Mouse (Mus musculus) testis, adult 2 months (tissue): ENCODE data around the gene Pakap. TPM values are rescaled to one million over a fixed set of nuclear protein-coding genes. Genes with fewer than 3 reads are reported as not detected.

Experiments used
- H3K27ac ChIP-seq: fragments of 200-500 bp; 2 replicates; pipeline ENCODE4 v1.5.1; 2012; ENCODE audit warnings: low read depth, low read length; ENCODE audit not compliant: control insufficient read depth, insufficient read depth
- H3K27me3 ChIP-seq: fragments of 200-500 bp; 2 replicates; pipeline ENCODE4 v1.6.1; 2012; ENCODE audit warnings: mild to moderate bottlenecking, low read length, moderate library complexity; ENCODE audit not compliant: control insufficient read depth, insufficient read depth
- H3K36me3 ChIP-seq: fragments of 200-500 bp; 2 replicates; pipeline ENCODE4 v1.6.1; 2012; ENCODE audit warnings: mild to moderate bottlenecking, low read length; ENCODE audit not compliant: control insufficient read depth, insufficient read depth
- H3K4me1 ChIP-seq: fragments of 200-500 bp; 2 replicates; pipeline ENCODE4 v1.6.1; 2012; ENCODE audit warnings: low read length; ENCODE audit not compliant: control insufficient read depth, insufficient read depth
- H3K4me3 ChIP-seq: fragments of 200-500 bp; 2 replicates; pipeline ENCODE4 v1.5.1; 2012; ENCODE audit warnings: low read depth, mild to moderate bottlenecking, low read length, moderate library complexity, mixed read lengths; ENCODE audit not compliant: control insufficient read depth
- CTCF ChIP-seq: fragments of 200-500 bp; IDR thresholded peaks from 2 replicates; pipeline ENCODE4 v1.5.1; 2012; ENCODE audit warnings: low read depth, mild to moderate bottlenecking, inconsistent platforms, low read length, moderate library complexity; ENCODE audit not compliant: control insufficient read depth, insufficient read depth, insufficient replicate concordance
- POLR2A ChIP-seq: fragments of 200-500 bp; IDR thresholded peaks from 2 replicates; pipeline ENCODE4 v1.6.1; 2012; ENCODE audit warnings: low read depth, mild to moderate bottlenecking, inconsistent platforms, low read length, moderate library complexity; ENCODE audit not compliant: control insufficient read depth
- polyA plus RNA-seq: library from polyadenylated mRNA; depleted of rRNA; stranded (reverse); fragments of >200 nt; gene quantifications from 2 replicates; pipeline ENCODE4 v1.2.3, GENCODE M21; 2012

Pakap gene
- polyA plus RNA-seq, 1 experiment, result 0.96 TPM

GRCm38 (mm10) chr4:57656861-57657260, 88.9 kb downstream of the Pakap start:
- Histone ChIP-seq H3K4me1 (no peaks in the 10 kb centered on the region; the same call in 1 of the 2 replicates), H3K27ac (no peak overlapping the region), H3K27me3 (no peaks in the 10 kb centered on the region), H3K4me3 (no peak overlapping the region), H3K36me3 (no peaks in the 10 kb centered on the region)
- no peak for TF ChIP-seq CTCF
- no peak for TF ChIP-seq POLR2A

GRCm38 (mm10) chr4:57660470-57660869, 92.5 kb downstream of the Pakap start:
- Histone ChIP-seq H3K27me3 (no peaks in the 10 kb centered on the region), H3K4me1 (no peaks in the 10 kb centered on the region; the same call in 1 of the 2 replicates), H3K4me3 (peak overlapping the region; percentile 4), H3K27ac (no peak overlapping the region), H3K36me3 (no peaks in the 10 kb centered on the region)
- TF ChIP-seq CTCF, result no peak
- no peak for TF ChIP-seq POLR2A

- no peaks in the 10 kb centered on the region for H3K27me3 ChIP-seq
- no peaks in the 10 kb centered on the region for H3K36me3 ChIP-seq
- H3K4me1 ChIP-seq, result no peaks in the 10 kb centered on the region
- no peak overlapping the region for H3K4me3 ChIP-seq
- no peak overlapping the region for H3K27ac ChIP-seq
- TF ChIP-seq POLR2A (no peak), CTCF (no peak)
These were observed 98.1 kb downstream of the Pakap start for GRCm38 (mm10) chr4:57666101-57666500.

- Histone ChIP-seq H3K27ac (no peak overlapping the region), H3K4me1 (peaks cover 18% of the 10 kb centered on the region), H3K4me3 (no peak overlapping the region), H3K36me3 (no peaks in the 10 kb centered on the region), H3K27me3 (no peaks in the 10 kb centered on the region)
- TF ChIP-seq CTCF (no peak), POLR2A (no peak)
These were observed 103.0 kb downstream of the Pakap start for GRCm38 (mm10) chr4:57670813-57671469.

- H3K36me3 ChIP-seq, result no peaks in the 10 kb centered on the region
- no peak overlapping the region for H3K4me3 ChIP-seq
- TF ChIP-seq CTCF (no peak), POLR2A (no peak)
- H3K27me3 ChIP-seq, result no peaks in the 10 kb centered on the region
- H3K27ac ChIP-seq, result no peak overlapping the region
- peaks cover 18% of the 10 kb centered on the region for H3K4me1 ChIP-seq
These were observed 104.6 kb downstream of the Pakap start for GRCm38 (mm10) chr4:57672541-57672940.

- Histone ChIP-seq H3K27me3 (no peaks in the 10 kb centered on the region), H3K27ac (no peak overlapping the region; the same call in 1 of the 2 replicates), H3K4me1 (peaks cover 18% of the 10 kb centered on the region), H3K4me3 (peak overlapping the region; percentile 53), H3K36me3 (no peaks in the 10 kb centered on the region)
- TF ChIP-seq CTCF (peak; percentile 97), POLR2A (no peak)
These were observed 105.3 kb downstream of the Pakap start for GRCm38 (mm10) chr4:57672996-57673906.

GRCm38 (mm10) chr4:57674351-57674750, 106.4 kb downstream of the Pakap start:
- H3K4me3 ChIP-seq, result no peak overlapping the region
- no peak overlapping the region; the same call in 1 of the 2 replicates for H3K27ac ChIP-seq

More at GRCm38 (mm10) chr4:57674351-57674750, 106.4 kb downstream of the Pakap start:
- TF ChIP-seq POLR2A (no peak), CTCF (no peak)
- no peaks in the 10 kb centered on the region for H3K36me3 ChIP-seq
- H3K27me3 ChIP-seq, result no peaks in the 10 kb centered on the region
- peaks cover 18% of the 10 kb centered on the region for H3K4me1 ChIP-seq
